Mouse (Mus musculus) ES-CJ7 (cell line): ENCODE data around the gene Zzef1.

ENCODE experiments used
- DNase-seq: peaks from one replicate; pipeline ENCODE4 v3.0.0; 2011; ENCODE audit warnings: low read depth, low spot score

Zzef1 gene

DNA sequence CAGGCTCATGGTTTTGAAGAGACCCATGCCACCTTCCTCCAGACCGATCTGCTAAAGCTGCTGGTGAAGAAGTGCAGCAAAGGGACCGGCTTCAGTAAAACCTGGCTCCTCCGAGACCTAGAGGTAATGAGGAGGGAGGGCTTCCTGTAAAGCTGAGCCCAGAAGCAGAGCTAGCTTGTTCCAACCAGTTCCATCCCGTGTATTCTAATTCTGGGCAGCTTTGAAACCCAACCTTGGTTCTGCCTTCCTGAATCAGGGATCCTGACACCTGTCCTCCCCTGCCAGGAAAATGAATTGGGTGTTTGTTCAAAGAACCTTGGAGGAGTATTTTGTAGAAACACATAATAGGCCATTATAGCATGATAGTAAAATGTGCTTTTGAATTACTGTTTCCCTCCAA lies 112.4 kb downstream of the Zzef1 start:
- peak; percentile 86 for DNase-seq

GRCm38 (mm10) chr11:72917299-72917996 lies 121.4 kb downstream of the Zzef1 start:
- DNase-seq, result no peak

GRCm38 (mm10) chr11:72923116-72923515 lies 127.1 kb downstream of the Zzef1 start:
- DNase-seq, result no peak

- DNase-seq, result no peak
These were observed 128.4 kb downstream of the Zzef1 start for GRCm38 (mm10) chr11:72924458-72924857.

DNA sequence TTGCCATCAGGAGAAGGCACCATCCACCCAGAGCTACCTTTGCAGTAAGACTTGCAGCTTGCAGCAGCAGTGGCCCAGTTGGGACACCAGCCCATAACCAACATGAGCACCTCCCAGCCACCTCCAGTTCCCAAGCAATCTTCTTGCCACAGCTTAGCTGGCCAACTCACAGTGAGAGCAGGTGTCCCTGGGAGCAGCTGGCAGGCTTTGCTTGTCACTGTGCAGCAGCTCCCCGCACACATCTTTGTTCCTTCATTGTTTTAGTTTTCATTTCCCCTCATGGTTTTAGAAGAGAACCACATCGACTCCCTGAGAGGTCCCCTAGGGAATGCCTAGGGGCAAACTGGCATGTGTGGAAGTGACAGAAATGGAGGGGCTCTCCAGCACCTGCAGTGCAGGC lies 129.0 kb downstream of the Zzef1 start:
- no peak for DNase-seq

DNA sequence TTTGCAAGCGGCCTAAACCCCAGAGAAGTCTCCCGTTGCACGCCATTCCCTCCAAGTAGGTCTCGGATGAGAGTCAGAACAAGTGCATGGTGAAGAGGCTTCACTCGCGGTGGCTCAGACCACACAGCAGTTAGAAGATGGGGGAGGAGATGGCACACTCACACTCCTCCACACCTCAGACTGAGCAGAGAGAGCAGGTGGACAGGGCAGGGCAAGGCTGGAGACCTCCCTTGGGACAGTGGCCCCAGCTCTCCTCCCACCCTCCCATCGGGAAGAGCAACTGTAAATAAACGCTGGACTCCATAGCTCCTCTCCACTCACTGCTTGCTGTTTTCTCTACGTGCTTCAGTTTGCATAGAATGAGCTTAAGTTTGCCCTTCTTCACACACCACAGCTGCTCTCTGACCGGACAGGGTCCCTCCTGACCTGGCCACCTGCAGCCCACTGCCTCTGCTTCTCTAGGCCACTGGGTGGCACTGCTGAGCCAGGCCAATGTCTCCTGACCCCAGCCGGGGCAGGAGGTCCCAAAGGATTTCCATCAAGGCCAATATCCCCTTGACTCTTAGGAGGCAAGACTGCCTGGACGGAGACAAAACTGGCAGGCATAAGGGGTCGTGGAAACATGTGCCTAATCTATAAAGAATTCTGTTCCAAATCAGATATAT lies 130.3 kb downstream of the Zzef1 start:
- DNase-seq, result peak; percentile 53

DNA sequence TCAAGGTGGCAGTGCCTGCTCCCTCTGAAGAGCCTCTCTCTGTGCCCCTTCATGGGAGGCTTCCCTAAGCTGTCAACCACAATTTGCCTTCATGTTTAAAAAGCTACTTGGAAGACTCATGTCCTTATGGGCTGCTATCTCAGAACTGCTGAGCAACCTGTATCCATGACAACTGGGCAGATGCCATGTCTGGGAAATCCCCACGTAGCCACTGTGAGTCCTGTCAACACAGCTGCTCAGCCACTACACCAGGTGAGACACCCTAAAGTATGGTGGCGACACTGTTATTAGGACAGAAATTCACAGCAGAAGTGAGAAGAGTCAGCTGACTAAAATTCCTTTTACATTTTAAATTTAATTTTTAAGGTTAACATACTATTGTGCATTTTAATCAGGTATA lies 132.5 kb downstream of the Zzef1 start:
- no peak for DNase-seq

DNA sequence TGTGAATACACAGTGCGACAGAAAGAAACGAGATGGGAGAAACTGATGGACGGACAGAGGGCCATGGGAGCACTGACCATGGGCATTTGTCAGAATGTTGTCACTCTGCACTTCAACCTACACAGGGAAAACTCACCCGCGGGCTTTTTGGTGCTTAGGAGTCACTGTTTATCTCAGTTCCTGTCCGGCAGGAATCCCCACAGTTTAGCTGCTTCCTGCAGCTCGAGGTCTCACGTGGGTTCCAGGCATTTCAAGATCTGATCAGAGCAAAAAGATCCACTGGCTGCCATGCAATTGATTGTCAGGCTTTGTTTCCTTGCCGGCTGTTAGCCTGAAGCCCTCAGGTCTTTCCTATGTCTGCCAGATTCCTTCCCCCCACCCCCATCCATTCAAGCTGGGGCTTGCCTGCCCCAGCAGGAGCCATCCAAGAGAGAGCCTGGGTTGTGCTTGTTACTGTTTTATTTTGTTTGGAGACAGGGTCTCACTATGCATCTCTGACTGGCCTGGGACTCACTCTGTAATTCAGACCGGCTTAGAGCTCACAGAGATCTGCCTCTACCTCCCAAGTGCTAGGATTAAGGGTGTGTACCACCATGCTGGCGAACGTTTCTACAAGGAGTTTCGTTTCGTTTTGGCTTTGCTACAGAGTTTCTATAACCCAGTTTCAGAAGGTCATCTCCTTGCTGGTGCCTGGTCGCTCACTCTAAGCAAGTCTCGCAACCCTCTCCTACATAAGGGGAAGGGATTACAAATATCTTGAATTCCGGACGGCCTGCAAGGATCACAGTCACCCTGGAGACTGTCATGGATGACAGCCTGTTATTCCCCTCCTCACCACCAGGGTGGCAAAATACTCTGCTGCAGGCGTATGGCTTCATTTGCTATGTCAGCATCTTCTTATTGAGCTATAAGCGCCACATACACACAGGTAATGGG lies 144.4 kb downstream of the Zzef1 start:
- DNase-seq, result peak; percentile 79

GRCm38 (mm10) chr11:72944996-72945793 lies 149.2 kb downstream of the Zzef1 start:
- DNase-seq, result no peak

GRCm38 (mm10) chr11:72945875-72946559 lies 150.0 kb downstream of the Zzef1 start:
- no peak for DNase-seq

GRCm38 (mm10) chr11:72946560-72947119 lies 150.6 kb downstream of the Zzef1 start:
- DNase-seq, result no peak

- peak; percentile 9 for DNase-seq
These were observed 151.8 kb downstream of the Zzef1 start for GRCm38 (mm10) chr11:72947840-72948239.

- no peak for DNase-seq
These were observed 152.2 kb downstream of the Zzef1 start for GRCm38 (mm10) chr11:72948254-72948653.

DNA sequence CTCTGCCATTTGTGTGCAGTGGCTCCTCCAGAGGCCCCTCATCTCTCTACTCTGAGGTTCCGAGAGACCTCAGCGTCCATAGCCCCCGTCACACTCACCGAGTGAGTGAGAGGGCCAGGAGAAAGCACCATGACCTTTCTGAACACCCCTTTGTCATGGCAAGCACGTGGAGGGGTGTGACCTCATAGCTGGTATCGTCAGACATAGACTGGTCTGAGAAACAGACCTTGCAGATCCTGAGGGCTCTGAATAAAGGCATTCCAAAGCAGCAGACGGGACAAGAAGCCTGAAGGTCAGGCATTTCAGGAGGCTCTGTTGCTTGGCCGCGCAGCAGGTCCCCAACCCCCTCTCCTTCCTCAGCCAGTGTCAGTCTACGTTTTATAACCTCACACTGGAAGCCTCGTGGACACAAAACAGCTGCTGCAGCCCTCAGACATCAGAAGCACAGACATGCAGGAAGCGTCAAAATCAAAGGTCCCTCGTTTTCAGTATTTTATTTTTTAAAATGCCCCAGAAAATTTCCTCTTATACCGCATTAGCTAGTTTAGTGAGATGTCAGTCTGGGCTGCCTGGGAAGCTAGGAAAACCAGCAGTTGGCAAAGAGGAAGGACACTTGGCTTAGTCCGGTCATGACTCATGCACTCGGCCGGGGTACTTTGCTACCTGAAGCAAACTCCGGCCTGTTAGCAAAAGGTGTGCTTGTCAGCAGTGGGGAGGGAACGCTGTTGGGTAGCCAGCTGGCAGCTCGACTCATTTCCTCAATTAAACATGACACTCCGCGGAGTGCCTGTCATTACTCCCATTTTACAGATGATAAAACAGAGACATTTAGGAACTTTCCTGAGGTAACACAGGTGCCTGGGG lies 155.3 kb downstream of the Zzef1 start:
- DNase-seq, result peak; percentile 81

- DNase-seq, result no peak
These were observed 156.2 kb downstream of the Zzef1 start for GRCm38 (mm10) chr11:72952226-72952625.

- DNase-seq, result no peak
These were observed 156.7 kb downstream of the Zzef1 start for GRCm38 (mm10) chr11:72952697-72953096.

- peak; percentile 71 for DNase-seq
These were observed 157.1 kb downstream of the Zzef1 start for GRCm38 (mm10) chr11:72953116-72953439.

DNA sequence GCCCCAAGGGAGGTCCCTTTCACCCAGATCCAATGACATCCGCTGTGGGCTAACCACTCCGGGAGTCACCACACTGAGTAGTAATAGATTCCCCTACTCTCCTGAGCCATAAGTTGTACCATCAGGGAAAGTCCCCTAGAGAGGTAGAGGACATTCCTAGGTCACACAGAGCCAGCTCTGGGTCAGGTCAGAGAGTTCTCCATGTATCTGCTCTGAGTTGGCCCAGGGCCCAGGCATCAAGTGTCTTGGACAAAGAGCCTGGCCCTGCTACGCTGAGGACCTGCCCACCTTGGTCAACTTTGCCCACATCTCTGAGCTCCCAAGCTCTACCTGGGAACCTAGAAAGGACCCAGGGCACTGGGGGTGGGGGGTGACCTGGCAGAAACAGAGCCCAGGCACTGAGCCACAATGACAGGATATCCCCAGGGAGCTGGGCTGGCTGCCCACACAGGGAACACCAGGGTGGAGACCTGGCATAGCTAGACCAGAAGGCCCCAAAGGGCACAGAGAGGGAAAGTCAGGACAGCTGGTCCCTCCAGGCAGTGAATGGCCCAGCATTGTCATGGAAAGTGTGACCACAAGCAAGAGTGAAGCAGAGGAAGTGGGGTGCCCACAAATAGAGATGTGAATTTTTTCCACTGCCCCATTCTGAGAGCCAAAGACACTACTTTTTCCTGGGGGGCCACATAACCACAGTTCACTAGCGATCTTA lies 157.6 kb downstream of the Zzef1 start:
- DNase-seq, result no peak

- DNase-seq, result no peak
These were observed 158.2 kb downstream of the Zzef1 start for GRCm38 (mm10) chr11:72954216-72954615.
